Mouse (Mus musculus) spleen, adult 2 months (tissue): Measurements from ENCODE around the gene Irs1.

ENCODE experiments used
- CTCF ChIP-seq: fragments of 200-500 bp; IDR thresholded peaks from 2 replicates; pipeline ENCODE4 v1.5.1; 2011; ENCODE audit warnings: mild to moderate bottlenecking, inconsistent platforms; ENCODE audit not compliant: insufficient read depth, insufficient read length, insufficient replicate concordance; ENCODE audit errors: extremely low read depth
- POLR2A ChIP-seq: fragments of 200-500 bp; IDR thresholded peaks from 2 replicates; pipeline ENCODE4 v1.6.1; 2011; ENCODE audit warnings: low read depth, low read length, inconsistent platforms

GRCm38 (mm10) chr1:82258331-82258730, 32.9 kb downstream of the Irs1 start:
- no peak for TF ChIP-seq POLR2A
- TF ChIP-seq CTCF, result no peak
